Mouse (Mus musculus) bone marrow macrophage, adult 2 months (primary cell): ENCODE results near the gene Pde4d. TPM values are rescaled to one million over a fixed set of nuclear protein-coding genes. Genes with fewer than 3 reads are reported as not detected.

ENCODE experiments used
- H3K27ac ChIP-seq: 2 replicates; pipeline ENCODE4 v1.5.1; 2012; ENCODE audit warnings: low read depth, low read length; ENCODE audit not compliant: insufficient read depth
- H3K4me1 ChIP-seq: 2 replicates; pipeline ENCODE4 v1.6.1; 2012; ENCODE audit warnings: low read length; ENCODE audit not compliant: control insufficient read depth, insufficient read depth
- H3K4me3 ChIP-seq: 2 replicates; pipeline ENCODE4 v1.5.1; 2012; ENCODE audit warnings: mild to moderate bottlenecking, low read length, moderate library complexity; ENCODE audit not compliant: insufficient read depth
- CTCF ChIP-seq: IDR thresholded peaks from 2 replicates; pipeline ENCODE4 v1.5.1; 2012; ENCODE audit warnings: low read depth, mild to moderate bottlenecking, low read length, moderate library complexity
- POLR2A ChIP-seq: IDR thresholded peaks from 2 replicates; pipeline ENCODE4 v1.6.1; 2012; ENCODE audit warnings: mild to moderate bottlenecking, low read depth, low read length, borderline replicate concordance
- polyA plus RNA-seq: library from polyadenylated mRNA; stranded (reverse); fragments of >200 nt; gene quantifications from 2 replicates; pipeline ENCODE4 v1.2.4, GENCODE M21; 2012; ENCODE audit not compliant: missing spikeins, insufficient read depth, insufficient read length

Pde4d gene
- polyA plus RNA-seq, 1 experiment = 1.8 TPM

GRCm38 (mm10) chr13:108485036-108485435 is 35.3 kb downstream of the Pde4d start:
- TF ChIP-seq POLR2A = no peak
- Histone ChIP-seq H3K4me3 (no peak overlapping the region), H3K4me1 (peaks cover 23% of the 10 kb centered on the region), H3K27ac (no peak overlapping the region)

GRCm38 (mm10) chr13:108487066-108487465 is 37.3 kb downstream of the Pde4d start:
- H3K27ac ChIP-seq = no peak overlapping the region
- TF ChIP-seq CTCF = no peak
- no peak for TF ChIP-seq POLR2A
- H3K4me3 ChIP-seq = no peak overlapping the region
- H3K4me1 ChIP-seq = peaks cover 23% of the 10 kb centered on the region

DNA sequence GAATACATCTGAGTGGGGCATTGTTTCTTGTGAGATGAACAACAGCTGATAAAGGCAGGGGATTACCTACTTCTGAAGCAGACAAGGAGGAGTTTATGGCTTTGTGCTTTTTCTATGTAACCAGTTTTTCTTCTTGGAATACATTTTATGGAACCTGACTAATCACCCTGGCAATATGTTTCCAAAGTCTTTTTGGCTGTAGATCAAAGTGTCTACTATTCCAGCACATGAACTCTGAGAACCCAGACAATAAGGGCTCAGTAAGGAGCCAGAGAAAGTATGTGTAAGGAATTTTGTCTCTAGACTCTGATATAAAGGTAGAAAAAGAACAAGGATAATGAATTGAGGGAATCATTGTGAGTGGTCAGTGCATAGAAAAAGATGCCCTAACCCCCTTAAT is 40.1 kb downstream of the Pde4d start:
- no peak for TF ChIP-seq CTCF
- no peak for TF ChIP-seq POLR2A
- H3K27ac ChIP-seq = no peak overlapping the region
- no peak overlapping the region for H3K4me3 ChIP-seq
- peaks cover 20% of the 10 kb centered on the region for H3K4me1 ChIP-seq

GRCm38 (mm10) chr13:108490872-108491271 is 41.1 kb downstream of the Pde4d start:
- no peak overlapping the region for H3K27ac ChIP-seq
- TF ChIP-seq POLR2A = no peak
- TF ChIP-seq CTCF = no peak
- peaks cover 10% of the 10 kb centered on the region for H3K4me1 ChIP-seq
- H3K4me3 ChIP-seq = no peak overlapping the region

- Histone ChIP-seq H3K4me3 (no peak overlapping the region), H3K27ac (no peak overlapping the region), H3K4me1 (peaks cover 3% of the 10 kb centered on the region; the same call in 1 of the 2 replicates)
- TF ChIP-seq CTCF (no peak), POLR2A (no peak)
Observed at GRCm38 (mm10) chr13:108492886-108493285, 43.1 kb downstream of the Pde4d start.

- Histone ChIP-seq H3K27ac (no peak overlapping the region), H3K4me3 (no peak overlapping the region), H3K4me1 (peaks cover 6% of the 10 kb centered on the region; the same call in 1 of the 2 replicates)
- TF ChIP-seq CTCF (no peak), POLR2A (no peak)
Observed at GRCm38 (mm10) chr13:108494365-108494764, 44.6 kb downstream of the Pde4d start.

- no peak overlapping the region for H3K27ac ChIP-seq
- peak overlapping the region; percentile 30; the same call in 1 of the 2 replicates for H3K4me3 ChIP-seq
- TF ChIP-seq CTCF (no peak), POLR2A (no peak)
- H3K4me1 ChIP-seq = peaks cover 6% of the 10 kb centered on the region; the same call in 1 of the 2 replicates
Observed at GRCm38 (mm10) chr13:108497768-108498167, 48.0 kb downstream of the Pde4d start.

GRCm38 (mm10) chr13:108498247-108498743 is 48.5 kb downstream of the Pde4d start:
- Histone ChIP-seq H3K27ac (peak overlapping the region; percentile 2), H3K4me1 (peaks cover 6% of the 10 kb centered on the region; the same call in 1 of the 2 replicates), H3K4me3 (peak overlapping the region; percentile 32)
- TF ChIP-seq CTCF (no peak), POLR2A (no peak)

DNA sequence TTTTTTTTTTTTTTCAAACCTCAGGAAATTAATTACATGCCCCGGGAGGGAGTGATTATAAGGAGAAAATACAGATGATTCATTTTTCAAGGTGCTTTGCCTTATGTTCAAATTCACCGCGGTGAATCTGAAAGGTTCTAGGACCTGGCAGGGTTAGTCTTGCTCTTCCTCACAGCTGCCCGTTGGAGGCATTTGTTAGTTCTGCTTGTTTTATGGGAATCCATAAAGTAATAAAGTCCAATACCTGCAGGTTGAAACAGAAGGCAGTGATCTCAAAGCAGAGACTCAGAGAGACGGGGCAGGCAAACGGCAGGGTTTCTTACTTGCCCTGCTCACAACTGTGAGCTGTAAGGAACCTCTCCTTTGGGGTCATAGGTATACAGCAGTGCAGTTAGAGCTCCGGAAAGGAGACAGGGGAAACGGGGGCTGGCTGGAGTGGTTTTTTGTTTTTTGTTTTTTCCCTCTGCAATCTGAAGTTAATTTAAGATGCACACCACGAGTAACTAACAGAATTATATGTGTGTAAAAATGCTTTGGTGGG is 49.1 kb downstream of the Pde4d start:
- Histone ChIP-seq H3K4me1 (peaks cover 6% of the 10 kb centered on the region; the same call in 1 of the 2 replicates), H3K4me3 (no peak overlapping the region), H3K27ac (no peak overlapping the region)
- TF ChIP-seq CTCF (no peak), POLR2A (no peak)

DNA sequence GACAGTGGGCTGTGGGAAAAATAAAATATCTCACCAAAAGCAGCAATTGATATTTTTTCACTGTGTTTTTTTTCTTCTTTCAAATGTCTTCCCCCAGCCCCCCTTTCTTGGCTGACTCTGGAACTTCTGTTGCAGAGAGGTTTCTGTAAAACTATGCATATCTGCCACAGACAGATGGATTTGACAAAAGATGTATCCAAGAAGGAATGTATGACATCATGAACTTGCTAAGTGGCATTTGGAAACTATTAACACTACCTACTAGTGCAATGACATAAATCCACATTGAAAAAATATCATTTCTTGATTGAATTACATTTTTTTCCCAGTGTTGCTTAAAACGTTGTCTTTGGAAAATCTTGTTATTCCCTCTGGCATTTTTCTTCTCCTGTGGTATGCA is 51.6 kb downstream of the Pde4d start:
- TF ChIP-seq POLR2A = no peak
- no peak for TF ChIP-seq CTCF
- no peak overlapping the region for H3K27ac ChIP-seq
- no peak overlapping the region for H3K4me3 ChIP-seq
- peaks cover 6% of the 10 kb centered on the region; the same call in 1 of the 2 replicates for H3K4me1 ChIP-seq

- H3K27ac ChIP-seq = no peak overlapping the region
- no peak overlapping the region for H3K4me3 ChIP-seq
- H3K4me1 ChIP-seq = peaks cover 23% of the 10 kb centered on the region
- TF ChIP-seq CTCF = no peak
- no peak for TF ChIP-seq POLR2A
Observed at GRCm38 (mm10) chr13:108524548-108524947, 74.8 kb downstream of the Pde4d start.
